16 mouse cellular contexts compared by ENCODE assay signal in genomic region chr1:105285001-105285400, GRCm38 (mm10).
"Had no signal": no experiment of that assay in that cellular context is flagged by ENCODE, and none has a peak within 500 bp of the region (broad histone marks: within the 10 kb centered on the region; RNA-seq: fewer than 3 reads in every experiment).

No protein-coding gene starts in this region.

- DNase-seq: gastrocnemius, adult 2 months; gastrocnemius, postnatal 10 days; gastrocnemius, postnatal 25 days; heart, adult 2 months; heart, postnatal 14 days; heart, postnatal 36 days; kidney, adult 11 months; kidney, adult 9 months; kidney, postnatal 14 days; kidney, postnatal 36 days; layer of hippocampus, adult 9-11 months; layer of hippocampus, postnatal 36 days; left cerebral cortex, postnatal 4 days had no signal

- ATAC-seq: hindbrain, postnatal 0 days; intestine, embryonic 16.5 days; liver, embryonic 12.5 days had no signal
